Mouse (Mus musculus) thymus, adult 2 months (tissue): ENCODE data around the gene Cltb.

Experiments used
- CTCF ChIP-seq: fragments of 200-500 bp; IDR thresholded peaks from 2 replicates; pipeline ENCODE4 v1.5.1; 2012; ENCODE audit warnings: mild to moderate bottlenecking, control low read depth, low read length, moderate library complexity, borderline replicate concordance; ENCODE audit not compliant: control insufficient read depth, poor library complexity, insufficient read depth; ENCODE audit errors: extremely low read depth
- POLR2A ChIP-seq: fragments of 200-500 bp; IDR thresholded peaks from 2 replicates; pipeline ENCODE4 v1.6.1; 2012; ENCODE audit warnings: mild to moderate bottlenecking, low read length, control low read depth, moderate library complexity; ENCODE audit not compliant: control insufficient read depth, poor library complexity, insufficient read depth; ENCODE audit errors: extremely low read depth

- TF ChIP-seq CTCF (no peak), POLR2A (no peak)
These were observed 51.5 kb downstream of the Cltb start for GRCm38 (mm10) chr13:54559656-54560055.
